Mouse (Mus musculus) CD8-positive naive resting alpha-beta T cell, adult 57 days (primary cell): ENCODE results near the gene Tpm3-rs7. TPM values are rescaled to one million over a fixed set of nuclear protein-coding genes. Genes with fewer than 3 reads are reported as not detected.

Experiments
- total RNA-seq: library from RNA; stranded (reverse); gene quantifications from one replicate; pipeline ENCODE4 v1.2.4, GENCODE M21; 2023

Gene Tpm3-rs7
- total RNA-seq: 108 TPM

DNA sequence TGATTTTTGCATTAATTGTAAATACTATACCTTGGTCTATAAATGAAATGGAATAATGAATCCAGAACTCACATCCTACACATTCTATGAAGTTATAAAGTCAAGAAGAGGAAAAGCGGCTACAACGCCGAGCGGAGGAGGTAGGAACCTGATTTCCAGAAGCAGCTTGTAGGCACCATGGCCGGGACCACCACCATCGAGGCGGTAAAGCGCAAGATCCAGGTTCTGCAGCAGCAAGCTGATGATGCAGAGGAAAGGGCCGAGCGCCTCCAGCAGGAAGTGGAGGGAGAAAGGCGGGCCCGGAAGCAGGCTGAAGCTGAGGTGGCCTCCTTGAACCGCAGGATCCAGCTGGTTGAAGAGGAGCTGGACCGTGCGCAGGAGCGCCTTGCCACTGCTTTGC lies at the start of gene Tpm3-rs7:
Gene Tpm3-rs7 (plus strand): TSS at position 110 of the 400 bp plus-strand sequence.

